Mouse (Mus musculus) G1E (cell line): ENCODE results near the gene Zg16.

Experiments
- CTCF ChIP-seq: IDR thresholded peaks from 2 replicates; pipeline ENCODE4 v1.5.1; 2012; ENCODE audit warnings: low read depth, low read length, inconsistent platforms, mixed read lengths
- GATA1 ChIP-seq: IDR thresholded peaks from 2 replicates; pipeline ENCODE4 v1.6.1; 2012; ENCODE audit warnings: borderline replicate concordance, low read length, inconsistent platforms, mixed read lengths
- GATA2 ChIP-seq: IDR thresholded peaks from 2 replicates; pipeline ENCODE4 v1.6.1; 2012; ENCODE audit warnings: low read depth, low read length, inconsistent platforms, borderline replicate concordance
- TAL1 ChIP-seq: conservative IDR thresholded peaks from 2 replicates; pipeline ENCODE4 v1.6.1; 2012; ENCODE audit warnings: low read depth, low read length, inconsistent platforms, mixed read lengths

DNA sequence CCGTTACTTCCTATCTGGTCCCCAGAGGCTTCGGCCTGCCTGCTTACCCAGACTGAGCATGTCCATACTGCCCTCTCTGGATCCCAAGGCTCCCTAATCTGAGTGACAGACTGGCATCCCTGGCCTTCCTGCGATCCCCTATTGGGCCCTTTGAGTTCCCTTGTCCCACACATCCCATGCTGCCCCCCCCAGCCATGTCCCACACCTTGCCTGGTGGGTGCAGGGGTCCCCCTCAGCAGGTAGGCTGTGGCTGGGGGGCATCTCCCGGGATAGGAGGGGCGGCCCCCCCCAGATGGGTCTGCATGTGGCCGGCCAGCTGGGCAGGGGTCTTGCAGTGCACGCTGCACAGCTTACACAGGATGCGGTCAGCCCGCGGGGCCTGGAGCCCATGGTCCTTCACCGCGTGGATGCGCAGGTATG is 63.8 kb downstream of the Zg16 start:
- no peak for TF ChIP-seq CTCF
- TF ChIP-seq GATA1 = no peak
- TF ChIP-seq TAL1 = no peak
- no peak for TF ChIP-seq GATA2
